Comparison of ENCODE assay signal across 28 mouse cellular contexts in the genomic region with DNA sequence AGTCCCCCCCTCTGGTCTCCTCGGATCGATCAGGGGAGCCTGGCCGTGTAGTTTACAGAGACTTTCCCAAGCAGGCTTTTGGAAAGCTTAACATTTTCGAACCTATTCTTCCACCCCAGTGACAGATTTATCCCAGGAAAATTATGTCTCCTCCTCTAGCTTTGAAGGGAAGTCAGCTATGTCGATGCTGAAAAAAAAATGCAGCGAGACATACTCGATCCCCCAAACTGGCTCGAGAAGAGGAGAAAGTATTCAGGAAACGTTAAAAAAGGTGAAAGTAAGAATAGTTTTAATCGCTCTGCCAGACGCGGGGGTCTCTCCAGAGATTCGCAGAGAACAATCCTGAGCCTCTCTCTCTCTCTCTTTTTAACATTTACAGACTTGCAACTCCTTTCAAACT. TPM values are rescaled to one million over a fixed set of nuclear protein-coding genes. Genes with fewer than 3 reads are reported as not detected.
A peak's percentile ranks its signal among the peaks of the same experiment; 100 is the strongest.
DNase-seq lines count a peak whose midpoint lies in the region; ATAC-seq lines count a peak whose summit lies in the region.
"Had no signal": no experiment of that assay in that cellular context is flagged by ENCODE, and none has a peak within 500 bp of the region (broad histone marks: within the 10 kb centered on the region; RNA-seq: fewer than 3 reads in every experiment).

No protein-coding gene starts in this region.

- H3K27me3 ChIP-seq in forebrain, embryonic 10.5 days (ENCODE audit: poor library complexity, severe bottlenecking), result peaks cover 100% of the 10 kb centered on the region
- peaks cover 79% of the 10 kb centered on the region for H3K27me3 ChIP-seq in forebrain, embryonic 16.5 days (replicated peaks; ENCODE audit: control insufficient read depth, insufficient read depth, low read length)
- H3K27me3 ChIP-seq in kidney, embryonic 15.5 days, result peaks cover 99% of the 10 kb centered on the region
- peaks cover 88% of the 10 kb centered on the region for H3K27me3 ChIP-seq in kidney, embryonic 14.5 days (ENCODE audit: control insufficient read depth, insufficient read depth, low read length)
- H3K27me3 ChIP-seq in midbrain, embryonic 11.5 days (ENCODE audit: control insufficient read depth, insufficient read depth, low read length), result peaks cover 98% of the 10 kb centered on the region
- peaks cover 100% of the 10 kb centered on the region for H3K27me3 ChIP-seq in midbrain, embryonic 13.5 days
- H3K27me3 ChIP-seq in limb, embryonic 13.5 days, result peaks cover 94% of the 10 kb centered on the region

- no peak overlapping the region for H3K4me2 ChIP-seq in forebrain, embryonic 16.5 days (ENCODE audit: low read length)
- H3K4me2 ChIP-seq in kidney, embryonic 15.5 days, result peak overlapping the region; percentile 27; the same call in 1 of the 2 replicates
- no peak overlapping the region; the same call in 1 of the 2 replicates for H3K4me2 ChIP-seq in kidney, embryonic 14.5 days (replicated peaks; ENCODE audit: low read depth, low read length)
- no peak overlapping the region for H3K4me2 ChIP-seq in midbrain, embryonic 11.5 days
- no peak overlapping the region for H3K4me2 ChIP-seq in midbrain, embryonic 13.5 days (replicated peaks)
- H3K4me2 ChIP-seq in limb, embryonic 13.5 days (replicated peaks), result peak overlapping the region; percentile 38
- H3K4me2 ChIP-seq: embryonic facial prominence, embryonic 15.5 days; heart, embryonic 13.5 days; hindbrain, embryonic 12.5 days; hindbrain, embryonic 15.5 days had no signal

- no peaks in the 10 kb centered on the region for H3K36me3 ChIP-seq in forebrain, embryonic 10.5 days (replicated peaks)
- H3K36me3 ChIP-seq in forebrain, embryonic 16.5 days (ENCODE audit: control insufficient read depth, insufficient read depth), result no peaks in the 10 kb centered on the region
- H3K36me3 ChIP-seq in kidney, embryonic 15.5 days, result no peaks in the 10 kb centered on the region
- no peaks in the 10 kb centered on the region for H3K36me3 ChIP-seq in kidney, embryonic 14.5 days (ENCODE audit: control insufficient read depth, insufficient read depth, low read length)
- H3K36me3 ChIP-seq in midbrain, embryonic 11.5 days (ENCODE audit: control insufficient read depth, insufficient read depth, low read length), result no peaks in the 10 kb centered on the region
- no peaks in the 10 kb centered on the region for H3K36me3 ChIP-seq in midbrain, embryonic 13.5 days
- H3K36me3 ChIP-seq in limb, embryonic 13.5 days, result no peaks in the 10 kb centered on the region
- H3K36me3 ChIP-seq: embryonic facial prominence, embryonic 15.5 days; heart, embryonic 10.5 days; heart, embryonic 13.5 days; hindbrain, embryonic 12.5 days; hindbrain, embryonic 15.5 days had no signal

- peaks cover 73% of the 10 kb centered on the region for H3K4me1 ChIP-seq in forebrain, embryonic 10.5 days
- H3K4me1 ChIP-seq in forebrain, embryonic 16.5 days (replicated peaks; ENCODE audit: control insufficient read depth, insufficient read depth, low read length), result peaks cover 29% of the 10 kb centered on the region
- peaks cover 51% of the 10 kb centered on the region for H3K4me1 ChIP-seq in kidney, embryonic 15.5 days
- peaks cover 24% of the 10 kb centered on the region for H3K4me1 ChIP-seq in kidney, embryonic 14.5 days (ENCODE audit: control insufficient read depth, insufficient read depth, low read length)
- H3K4me1 ChIP-seq in midbrain, embryonic 11.5 days (ENCODE audit: control insufficient read depth, insufficient read depth, low read length), result peaks cover 28% of the 10 kb centered on the region
- H3K4me1 ChIP-seq in midbrain, embryonic 13.5 days (replicated peaks), result peaks cover 47% of the 10 kb centered on the region
- peaks cover 51% of the 10 kb centered on the region for H3K4me1 ChIP-seq in limb, embryonic 13.5 days

- DNase-seq in forebrain, embryonic 10.5 days (ENCODE audit: extremely low spot score, low spot score), result no peak
- DNase-seq in midbrain, embryonic 11.5 days (ENCODE audit: low spot score, missing footprints), result peak; percentile 91
- no peak for DNase-seq in layer of hippocampus, adult 9-10 months (ENCODE audit: low spot score)
- DNase-seq: adrenal gland, adult 8-10 months; adrenal gland, postnatal 25 days; cerebellum, adult 11-12 months; cerebellum, adult 8-10 months; cerebellum, postnatal 10 days; cerebellum, postnatal 36 days; embryo, embryonic 11 days; gastrocnemius, postnatal 10 days; gastrocnemius, postnatal 36 days; heart, adult 2 months; heart, postnatal 14 days; heart, postnatal 4 days had no signal

- peak overlapping the region; percentile 30 for H3K4me3 ChIP-seq in forebrain, embryonic 10.5 days
- no peak overlapping the region for H3K4me3 ChIP-seq in forebrain, embryonic 16.5 days (replicated peaks; ENCODE audit: low read length)
- H3K4me3 ChIP-seq in kidney, embryonic 15.5 days (replicated peaks), result peak overlapping the region; percentile 10; the same call in 1 of the 2 replicates
- no peak overlapping the region for H3K4me3 ChIP-seq in kidney, embryonic 14.5 days (ENCODE audit: low read length)
- H3K4me3 ChIP-seq in midbrain, embryonic 11.5 days (ENCODE audit: low read depth, low read length), result no peak overlapping the region
- no peak overlapping the region for H3K4me3 ChIP-seq in midbrain, embryonic 13.5 days (replicated peaks)
- no peak overlapping the region for H3K4me3 ChIP-seq in limb, embryonic 13.5 days
- H3K4me3 ChIP-seq: embryonic facial prominence, embryonic 15.5 days; heart, adult 2 months; heart, embryonic 10.5 days; heart, embryonic 13.5 days; hindbrain, embryonic 12.5 days; hindbrain, embryonic 15.5 days had no signal

- H3K9ac ChIP-seq in forebrain, embryonic 16.5 days (replicated peaks; ENCODE audit: low read depth, low read length), result no peak overlapping the region
- H3K9ac ChIP-seq in kidney, embryonic 15.5 days, result no peak overlapping the region
- H3K9ac ChIP-seq in kidney, embryonic 14.5 days (ENCODE audit: low read depth, low read length), result no peak overlapping the region
- no peak overlapping the region for H3K9ac ChIP-seq in midbrain, embryonic 11.5 days (ENCODE audit: low read length)
- no peak overlapping the region for H3K9ac ChIP-seq in midbrain, embryonic 13.5 days (replicated peaks)
- no peak overlapping the region for H3K9ac ChIP-seq in limb, embryonic 13.5 days
- H3K9ac ChIP-seq: embryonic facial prominence, embryonic 15.5 days; heart, embryonic 13.5 days; hindbrain, embryonic 12.5 days; hindbrain, embryonic 15.5 days had no signal

- no peaks in the 10 kb centered on the region; the same call in 1 of the 2 replicates for H3K9me3 ChIP-seq in forebrain, embryonic 10.5 days
- H3K9me3 ChIP-seq in forebrain, embryonic 16.5 days (ENCODE audit: control insufficient read depth, low read length), result no peaks in the 10 kb centered on the region
- no peaks in the 10 kb centered on the region for H3K9me3 ChIP-seq in kidney, embryonic 15.5 days (replicated peaks)
- no peaks in the 10 kb centered on the region for H3K9me3 ChIP-seq in kidney, embryonic 14.5 days (ENCODE audit: control insufficient read depth, low read length)
- H3K9me3 ChIP-seq in midbrain, embryonic 11.5 days (ENCODE audit: control insufficient read depth, low read length), result no peaks in the 10 kb centered on the region
- H3K9me3 ChIP-seq in midbrain, embryonic 13.5 days, result no peaks in the 10 kb centered on the region
- H3K9me3 ChIP-seq in limb, embryonic 13.5 days, result no peaks in the 10 kb centered on the region
- H3K9me3 ChIP-seq: embryonic facial prominence, embryonic 15.5 days; heart, embryonic 10.5 days; heart, embryonic 13.5 days; hindbrain, embryonic 12.5 days; hindbrain, embryonic 15.5 days had no signal

- WGBS in forebrain, embryonic 10.5 days, result 2% methylated on average over 13 of the region's 13 CpGs
- WGBS in forebrain, embryonic 16.5 days, result under 1% methylated on average over 13 of the region's 13 CpGs
- WGBS in kidney, embryonic 15.5 days, result 6% methylated on average over 13 of the region's 13 CpGs
- WGBS in kidney, embryonic 14.5 days, result 11% methylated on average over 13 of the region's 13 CpGs
- WGBS in midbrain, embryonic 11.5 days, result 5% methylated on average over 13 of the region's 13 CpGs
- WGBS in midbrain, embryonic 13.5 days, result 3% methylated on average over 13 of the region's 13 CpGs
- WGBS in limb, embryonic 13.5 days, result 3% methylated on average over 13 of the region's 13 CpGs

- peak overlapping the region; percentile 35; the same call in 1 of the 2 replicates for H3K27ac ChIP-seq in forebrain, embryonic 10.5 days
- H3K27ac ChIP-seq in forebrain, embryonic 16.5 days (ENCODE audit: low read length), result no peak overlapping the region
- no peak overlapping the region for H3K27ac ChIP-seq in kidney, embryonic 15.5 days
- H3K27ac ChIP-seq in kidney, embryonic 14.5 days (ENCODE audit: low read depth, low read length), result no peak overlapping the region
- no peak overlapping the region for H3K27ac ChIP-seq in midbrain, embryonic 11.5 days (ENCODE audit: low read depth, low read length)
- H3K27ac ChIP-seq in midbrain, embryonic 13.5 days, result no peak overlapping the region
- H3K27ac ChIP-seq in limb, embryonic 13.5 days, result no peak overlapping the region
- H3K27ac ChIP-seq: embryonic facial prominence, embryonic 15.5 days; heart, adult 2 months; heart, embryonic 10.5 days; heart, embryonic 13.5 days; hindbrain, embryonic 12.5 days; hindbrain, embryonic 15.5 days had no signal

- ATAC-seq in forebrain, embryonic 16.5 days, result no peak
- ATAC-seq in kidney, embryonic 15.5 days (replicated peaks; ENCODE audit: low FRiP score), result no peak
- no peak for ATAC-seq in kidney, embryonic 14.5 days (ENCODE audit: low FRiP score, low TSS enrichment)
- no peak for ATAC-seq in midbrain, embryonic 11.5 days (ENCODE audit: low FRiP score)
- ATAC-seq in midbrain, embryonic 13.5 days, result no peak
- no peak for ATAC-seq in limb, embryonic 13.5 days (ENCODE audit: low FRiP score, low read depth)
- ATAC-seq: activated CD4-positive, CD25-positive, alpha-beta regulatory T cell, adult 4 months; forebrain, embryonic 14.5 days had no signal

RNA-seq across cellular contexts. Expression of a gene that starts 2.5 kb away (rescaled TPM):
- 30.6 and 35.3 TPM in 2 replicates for polyA plus RNA-seq in forebrain, embryonic 10.5 days (2016; fragmentation: Nextera tagmentation; extraction: Ambion mirVana)
- polyA plus RNA-seq in forebrain, embryonic 16.5 days (2015; fragmentation: Nextera tagmentation; extraction: Ambion mirVana), result 0.31 and 0.43 TPM in 2 replicates
- 17.8 and 20.3 TPM in 2 replicates for polyA plus RNA-seq in kidney, embryonic 15.5 days (2015; fragmentation: Nextera tagmentation; extraction: Ambion mirVana)
- 25.1 and 29.3 TPM in 2 replicates for polyA plus RNA-seq in kidney, embryonic 14.5 days (2014; fragmentation: Nextera tagmentation; extraction: Ambion mirVana)
- 8.5 and 11.4 TPM in 2 replicates for polyA plus RNA-seq in midbrain, embryonic 11.5 days (2014; fragmentation: Nextera tagmentation; extraction: Ambion mirVana)
- polyA plus RNA-seq in midbrain, embryonic 13.5 days (2015; fragmentation: Nextera tagmentation; extraction: Ambion mirVana), result 2.1 and 2.8 TPM in 2 replicates
- polyA plus RNA-seq in limb, embryonic 13.5 days (2015; fragmentation: Nextera tagmentation; extraction: Ambion mirVana), result 2.7 and 3.5 TPM in 2 replicates
- polyA plus RNA-seq: activated CD4-positive, CD25-positive, alpha-beta regulatory T cell, adult 4 months; cortical plate, adult 2 months; heart, adult 2 months had no signal

RNA-seq across cellular contexts. Expression of a gene that starts 9.2 kb away (rescaled TPM):
- polyA plus RNA-seq in forebrain, embryonic 10.5 days (2016; fragmentation: Nextera tagmentation; extraction: Ambion mirVana), result 10.7 and 16.1 TPM in 2 replicates
- polyA plus RNA-seq in forebrain, embryonic 16.5 days (2015; fragmentation: Nextera tagmentation; extraction: Ambion mirVana), result 6.7 and 10.6 TPM in 2 replicates
- 20.8 and 28.5 TPM in 2 replicates for polyA plus RNA-seq in kidney, embryonic 15.5 days (2015; fragmentation: Nextera tagmentation; extraction: Ambion mirVana)
- polyA plus RNA-seq in kidney, embryonic 14.5 days (2014; fragmentation: Nextera tagmentation; extraction: Ambion mirVana), result 21.4 and 111 TPM in 2 replicates
- 9.3 and 10.4 TPM in 2 replicates for polyA plus RNA-seq in midbrain, embryonic 11.5 days (2014; fragmentation: Nextera tagmentation; extraction: Ambion mirVana)
- 6.2 and 7.8 TPM in 2 replicates for polyA plus RNA-seq in midbrain, embryonic 13.5 days (2015; fragmentation: Nextera tagmentation; extraction: Ambion mirVana)
- polyA plus RNA-seq in limb, embryonic 13.5 days (2015; fragmentation: Nextera tagmentation; extraction: Ambion mirVana), result 15.4 and 16.8 TPM in 2 replicates

RNA-seq across cellular contexts. Expression of a gene that starts 43.4 kb away (rescaled TPM):
- 59.2 and 63.9 TPM in 2 replicates for polyA plus RNA-seq in forebrain, embryonic 10.5 days (2016; fragmentation: Nextera tagmentation; extraction: Ambion mirVana)
- polyA plus RNA-seq in forebrain, embryonic 16.5 days (2015; fragmentation: Nextera tagmentation; extraction: Ambion mirVana), result 77.0 and 90.5 TPM in 2 replicates
- 47.4 and 53.3 TPM in 2 replicates for polyA plus RNA-seq in kidney, embryonic 15.5 days (2015; fragmentation: Nextera tagmentation; extraction: Ambion mirVana)
- 46.3 and 67.8 TPM in 2 replicates for polyA plus RNA-seq in kidney, embryonic 14.5 days (2014; fragmentation: Nextera tagmentation; extraction: Ambion mirVana)
- 68.8 and 78.9 TPM in 2 replicates for polyA plus RNA-seq in midbrain, embryonic 11.5 days (2014; fragmentation: Nextera tagmentation; extraction: Ambion mirVana)
- 96.2 and 102 TPM in 2 replicates for polyA plus RNA-seq in midbrain, embryonic 13.5 days (2015; fragmentation: Nextera tagmentation; extraction: Ambion mirVana)
- polyA plus RNA-seq in limb, embryonic 13.5 days (2015; fragmentation: Nextera tagmentation; extraction: Ambion mirVana), result 66.0 and 68.2 TPM in 2 replicates

Comparison
In these comparisons a context has a peak if more than half of its experiments do, and no peak if none do; other contexts are left out.
1. H3K4me3 ChIP-seq: peak in forebrain, embryonic 10.5 days (single experiment) and kidney, embryonic 15.5 days (single experiment); none in forebrain, embryonic 16.5 days (single experiment), kidney, embryonic 14.5 days (single experiment), midbrain, embryonic 11.5 days (single experiment), midbrain, embryonic 13.5 days (single experiment) and limb, embryonic 13.5 days (single experiment).
2. H3K4me2 ChIP-seq: peak in kidney, embryonic 15.5 days (single experiment) and limb, embryonic 13.5 days (single experiment); none in forebrain, embryonic 16.5 days (single experiment), kidney, embryonic 14.5 days (single experiment), midbrain, embryonic 11.5 days (single experiment) and midbrain, embryonic 13.5 days (single experiment).